Mouse (Mus musculus) cerebellum, adult 2 months (tissue): ENCODE measurements around the gene Ube4b.

Experiments
- CTCF ChIP-seq: fragments of 200-500 bp; IDR thresholded peaks from 2 replicates; pipeline ENCODE4 v1.5.1; 2011; ENCODE audit warnings: low read depth, mild to moderate bottlenecking, control low read depth, low read length, moderate library complexity, borderline replicate concordance; ENCODE audit not compliant: insufficient read depth
- POLR2A ChIP-seq: fragments of 200-500 bp; IDR thresholded peaks from 2 replicates; pipeline ENCODE4 v1.6.1; 2011; ENCODE audit warnings: low read length, control low read depth, borderline replicate concordance; ENCODE audit not compliant: insufficient read depth

DNA sequence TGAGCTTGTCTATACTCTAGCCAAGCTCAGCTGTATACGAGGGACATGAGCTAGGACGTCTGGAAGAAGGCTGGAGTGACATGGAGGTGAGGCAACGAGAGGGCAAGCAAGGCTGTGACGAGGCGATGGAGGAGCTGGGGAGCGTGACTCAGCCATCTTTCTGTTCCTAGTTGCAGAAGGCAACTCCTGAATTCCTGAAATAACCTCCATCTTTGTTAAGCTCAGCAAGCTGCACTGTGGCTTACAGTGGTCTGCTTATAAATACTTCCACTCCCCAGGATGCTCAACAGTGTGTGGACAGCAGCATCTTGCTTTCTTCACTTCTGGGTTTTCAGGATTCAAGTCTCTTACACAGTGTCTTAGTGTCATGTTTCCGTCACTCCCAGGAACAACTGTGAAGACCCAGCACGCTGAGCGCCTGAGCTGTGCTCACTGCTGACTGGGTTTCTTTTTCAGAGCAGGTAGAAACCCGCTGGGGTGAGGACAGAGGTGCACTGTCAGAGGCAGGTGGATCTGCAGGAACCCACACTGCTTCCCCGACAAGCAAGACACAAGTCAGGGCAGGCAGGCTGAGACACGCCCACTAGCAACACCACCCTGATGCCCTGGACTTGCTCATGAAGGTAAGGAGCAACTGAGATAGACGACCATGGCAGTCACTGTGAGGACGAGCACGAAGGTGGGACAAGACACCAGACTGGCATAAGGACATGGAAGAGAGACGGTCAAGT is 20.7 kb downstream of the Ube4b start:
- TF ChIP-seq CTCF: no peak
- no peak for TF ChIP-seq POLR2A
